29 mouse cellular contexts compared by ENCODE assay signal in genomic region chr5:37767231-37767630, GRCm38 (mm10). TPM values are rescaled to one million over a fixed set of nuclear protein-coding genes. Genes with fewer than 3 reads are reported as not detected.
DNase-seq lines count a peak whose midpoint lies in the region; ATAC-seq lines count a peak whose summit lies in the region.
"Had no signal": no experiment of that assay in that cellular context is flagged by ENCODE, and none has a peak within 500 bp of the region (broad histone marks: within the 10 kb centered on the region; RNA-seq: fewer than 3 reads in every experiment).

No protein-coding gene starts in this region.

- peak; percentile 35 for DNase-seq in embryonic facial prominence, embryonic 11.5 days (ENCODE audit: low spot score)
- no peak for DNase-seq in embryonic facial prominence, embryonic 10.5 days (ENCODE audit: low spot score)
- DNase-seq in heart, adult 11 months, result peak; percentile 53
- DNase-seq in brain, adult 2 months (ENCODE audit: low read depth, low spot score), result peak; percentile 12
- no peak for DNase-seq in gastrocnemius, postnatal 14 days
- DNase-seq in cerebellum, adult 11 months, result no peak
- DNase-seq: adrenal gland, adult 8-10 months; adrenal gland, postnatal 25 days; cerebellum, adult 11-12 months; cerebellum, adult 8-10 months; cerebellum, postnatal 10 days; cerebellum, postnatal 36 days; embryo, embryonic 11 days; gastrocnemius, postnatal 36 days; heart, postnatal 10 days; heart, postnatal 36 days; kidney, adult 18-20 months; kidney, adult 9 months had no signal

- no peak overlapping the region for H3K4me3 ChIP-seq in embryonic facial prominence, embryonic 11.5 days (ENCODE audit: low read depth, low read length)
- no peak overlapping the region for H3K4me3 ChIP-seq in embryonic facial prominence, embryonic 10.5 days
- H3K4me3 ChIP-seq in heart, embryonic 12.5 days, result no peak overlapping the region
- no peak overlapping the region for H3K4me3 ChIP-seq in embryonic facial prominence, embryonic 13.5 days
- H3K4me3 ChIP-seq: heart, embryonic 15.5 days; hindbrain, embryonic 10.5 days; hindbrain, embryonic 13.5 days; intestine, embryonic 15.5 days had no signal

- no peak overlapping the region for H3K27ac ChIP-seq in embryonic facial prominence, embryonic 11.5 days (replicated peaks; ENCODE audit: low read depth, low read length)
- no peak overlapping the region for H3K27ac ChIP-seq in embryonic facial prominence, embryonic 10.5 days (replicated peaks)
- H3K27ac ChIP-seq in heart, embryonic 12.5 days (ENCODE audit: poor library complexity, severe bottlenecking), result no peak overlapping the region
- H3K27ac ChIP-seq in embryonic facial prominence, embryonic 13.5 days, result peak overlapping the region; percentile 75
- H3K27ac ChIP-seq: heart, embryonic 15.5 days; hindbrain, embryonic 13.5 days; intestine, embryonic 15.5 days had no signal

- H3K4me2 ChIP-seq in embryonic facial prominence, embryonic 11.5 days (ENCODE audit: low read depth, low read length), result no peak overlapping the region
- no peak overlapping the region for H3K4me2 ChIP-seq in heart, embryonic 12.5 days
- no peak overlapping the region for H3K4me2 ChIP-seq in embryonic facial prominence, embryonic 13.5 days
- H3K4me2 ChIP-seq: heart, embryonic 11.5 days; heart, embryonic 15.5 days; hindbrain, embryonic 13.5 days; intestine, embryonic 15.5 days had no signal

- 47% methylated on average over 5 of the region's 5 CpGs for WGBS in embryonic facial prominence, embryonic 11.5 days
- 52% methylated on average over 5 of the region's 5 CpGs for WGBS in embryonic facial prominence, embryonic 10.5 days
- WGBS in heart, embryonic 12.5 days, result 80% methylated on average over 5 of the region's 5 CpGs
- WGBS in embryonic facial prominence, embryonic 13.5 days, result 24% methylated on average over 5 of the region's 5 CpGs

- H3K27me3 ChIP-seq in embryonic facial prominence, embryonic 11.5 days (ENCODE audit: control insufficient read depth, insufficient read depth, low read length), result no peaks in the 10 kb centered on the region
- no peaks in the 10 kb centered on the region for H3K27me3 ChIP-seq in embryonic facial prominence, embryonic 10.5 days (replicated peaks; ENCODE audit: low read depth, poor library complexity, severe bottlenecking)
- H3K27me3 ChIP-seq in heart, embryonic 12.5 days (replicated peaks), result no peaks in the 10 kb centered on the region
- no peaks in the 10 kb centered on the region for H3K27me3 ChIP-seq in embryonic facial prominence, embryonic 13.5 days
- H3K27me3 ChIP-seq: heart, embryonic 15.5 days; intestine, embryonic 15.5 days had no signal

- H3K36me3 ChIP-seq in embryonic facial prominence, embryonic 11.5 days (replicated peaks; ENCODE audit: control insufficient read depth, insufficient read depth, low read depth, low read length), result no peaks in the 10 kb centered on the region
- H3K36me3 ChIP-seq in embryonic facial prominence, embryonic 10.5 days (replicated peaks), result no peaks in the 10 kb centered on the region
- H3K36me3 ChIP-seq in heart, embryonic 12.5 days, result no peaks in the 10 kb centered on the region
- H3K36me3 ChIP-seq in embryonic facial prominence, embryonic 13.5 days, result no peaks in the 10 kb centered on the region
- H3K36me3 ChIP-seq: heart, embryonic 15.5 days; hindbrain, embryonic 10.5 days; hindbrain, embryonic 13.5 days; intestine, embryonic 15.5 days had no signal

- ATAC-seq in embryonic facial prominence, embryonic 11.5 days (replicated peaks; ENCODE audit: insufficient number of reproducible peaks, low FRiP score, low TSS enrichment, low read depth), result no peak
- no peak for ATAC-seq in heart, embryonic 12.5 days (ENCODE audit: insufficient number of reproducible peaks, low FRiP score)
- ATAC-seq in embryonic facial prominence, embryonic 13.5 days (ENCODE audit: insufficient number of reproducible peaks, insufficient read depth, low FRiP score, low TSS enrichment, low read depth), result no peak
- ATAC-seq: activated CD4-positive, CD25-positive, alpha-beta regulatory T cell, adult 4 months; hindbrain, embryonic 16.5 days; intestine, embryonic 15.5 days had no signal

- no peaks in the 10 kb centered on the region; the same call in 1 of the 2 replicates for H3K4me1 ChIP-seq in embryonic facial prominence, embryonic 11.5 days (ENCODE audit: control insufficient read depth, insufficient read depth, low read length)
- H3K4me1 ChIP-seq in embryonic facial prominence, embryonic 10.5 days, result peaks cover 39% of the 10 kb centered on the region
- no peaks in the 10 kb centered on the region for H3K4me1 ChIP-seq in heart, embryonic 12.5 days (replicated peaks)
- peaks cover 45% of the 10 kb centered on the region for H3K4me1 ChIP-seq in embryonic facial prominence, embryonic 13.5 days
- H3K4me1 ChIP-seq: intestine, embryonic 15.5 days had no signal

- intact Hi-C loops in gastrocnemius, postnatal 14 days (cut with DNase I; ENCODE audit: low total_unique reads), result no loop called here

- no peaks in the 10 kb centered on the region for H3K9me3 ChIP-seq in embryonic facial prominence, embryonic 11.5 days (replicated peaks; ENCODE audit: control insufficient read depth, low read length)
- 0 out of 2 replicates have a peak, but pooled peaks cover 3% of the 10 kb centered on the region for H3K9me3 ChIP-seq in embryonic facial prominence, embryonic 10.5 days
- H3K9me3 ChIP-seq in heart, embryonic 12.5 days (replicated peaks), result peaks cover 4% of the 10 kb centered on the region
- H3K9me3 ChIP-seq in embryonic facial prominence, embryonic 13.5 days, result 0 out of 2 replicates have a peak, but pooled peaks cover 4% of the 10 kb centered on the region
- H3K9me3 ChIP-seq: heart, embryonic 15.5 days; intestine, embryonic 15.5 days had no signal

- no peak overlapping the region for H3K9ac ChIP-seq in embryonic facial prominence, embryonic 11.5 days (replicated peaks; ENCODE audit: low read length)
- no peak overlapping the region for H3K9ac ChIP-seq in heart, embryonic 12.5 days
- H3K9ac ChIP-seq in embryonic facial prominence, embryonic 13.5 days, result no peak overlapping the region
- H3K9ac ChIP-seq: heart, embryonic 15.5 days; hindbrain, embryonic 13.5 days; intestine, embryonic 15.5 days had no signal

RNA-seq across cellular contexts. Expression of gene Cytl1, which starts 31.9 kb away (rescaled TPM):
- 1.0 and 1.2 TPM in 2 replicates for polyA plus RNA-seq in embryonic facial prominence, embryonic 11.5 days (2014; fragmentation: Nextera tagmentation; extraction: Ambion mirVana)
- polyA plus RNA-seq in embryonic facial prominence, embryonic 10.5 days (2016; fragmentation: Nextera tagmentation; extraction: Ambion mirVana), result 0.41 TPM in 2 replicates
- polyA plus RNA-seq in heart, embryonic 12.5 days (2016; fragmentation: Nextera tagmentation; extraction: Ambion mirVana), result 2.8 and 3.8 TPM in 2 replicates
- 39.9 and 74.9 TPM in 2 replicates for polyA plus RNA-seq in embryonic facial prominence, embryonic 13.5 days (2015; fragmentation: Nextera tagmentation; extraction: Ambion mirVana)
- total RNA-seq in gastrocnemius, postnatal 14 days (2021), result 1 to 10 TPM in 1 of 2 experiments, under 1 TPM in 1; 0.55 to 1.6 TPM
- total RNA-seq: ES-E14; granulocyte monocyte progenitor cell, adult 5-6 weeks had no signal
- polyA plus RNA-seq: activated CD4-positive, CD25-positive, alpha-beta regulatory T cell, adult 4 months had no signal

RNA-seq across cellular contexts. Expression of gene Stk32b, which starts 50.3 kb away (rescaled TPM):
- polyA plus RNA-seq in embryonic facial prominence, embryonic 11.5 days (2014; fragmentation: Nextera tagmentation; extraction: Ambion mirVana), result 1.6 and 2.4 TPM in 2 replicates
- 0.57 and 0.62 TPM in 2 replicates for polyA plus RNA-seq in embryonic facial prominence, embryonic 10.5 days (2016; fragmentation: Nextera tagmentation; extraction: Ambion mirVana)
- polyA plus RNA-seq in heart, embryonic 12.5 days (2016; fragmentation: Nextera tagmentation; extraction: Ambion mirVana), result 0.50 and 0.75 TPM in 2 replicates
- 5.5 and 10.9 TPM in 2 replicates for polyA plus RNA-seq in embryonic facial prominence, embryonic 13.5 days (2015; fragmentation: Nextera tagmentation; extraction: Ambion mirVana)
- total RNA-seq in gastrocnemius, postnatal 14 days (2021), result under 1 TPM in 1 of 2 experiments, not detected in 1; 0.12 TPM
- total RNA-seq: gastrocnemius, postnatal 36 days; granulocyte monocyte progenitor cell, adult 5-6 weeks had no signal
- polyA plus RNA-seq: activated CD4-positive, CD25-positive, alpha-beta regulatory T cell, adult 4 months had no signal

RNA-seq across cellular contexts. Expression of gene Msx1, which starts 57.2 kb away (rescaled TPM):
- 330 and 367 TPM in 2 replicates for polyA plus RNA-seq in embryonic facial prominence, embryonic 11.5 days (2014; fragmentation: Nextera tagmentation; extraction: Ambion mirVana)
- 333 and 362 TPM in 2 replicates for polyA plus RNA-seq in embryonic facial prominence, embryonic 10.5 days (2016; fragmentation: Nextera tagmentation; extraction: Ambion mirVana)
- 20.4 and 20.6 TPM in 2 replicates for polyA plus RNA-seq in heart, embryonic 12.5 days (2016; fragmentation: Nextera tagmentation; extraction: Ambion mirVana)
- 519 and 586 TPM in 2 replicates for polyA plus RNA-seq in embryonic facial prominence, embryonic 13.5 days (2015; fragmentation: Nextera tagmentation; extraction: Ambion mirVana)
- 1 to 10 TPM; 2.9 to 3.8 TPM for total RNA-seq in gastrocnemius, postnatal 14 days (2021)
- total RNA-seq: granulocyte monocyte progenitor cell, adult 5-6 weeks had no signal

Comparison
In these comparisons a context has a peak if more than half of its experiments do, and no peak if none do; other contexts are left out.
1. DNase-seq: peak in embryonic facial prominence, embryonic 11.5 days (single experiment), heart, adult 11 months (single experiment) and brain, adult 2 months (single experiment); none in embryonic facial prominence, embryonic 10.5 days (single experiment), gastrocnemius, postnatal 14 days (single experiment) and cerebellum, adult 11 months (single experiment).
2. RNA of gene Msx1, which starts 57.2 kb away (polyA plus RNA-seq): 519 to 586 TPM in embryonic facial prominence, embryonic 13.5 days, 333 to 362 TPM in embryonic facial prominence, embryonic 10.5 days and 330 to 367 TPM in embryonic facial prominence, embryonic 11.5 days; 20.4 to 20.6 TPM in heart, embryonic 12.5 days; every median in the first group is over 10 times any median in the second.